Mouse (Mus musculus) heart, embryonic 16.5 days (tissue): ENCODE measurements around the gene Gm5741. TPM values are rescaled to one million over a fixed set of nuclear protein-coding genes. Genes with fewer than 3 reads are reported as not detected.

Experiments
- ATAC-seq: fragments of 200-750 bp; cut with Nextera tagmentation; replicated peaks from 2 replicates; pipeline ENCODE4 v1.8.0; 2017; ENCODE audit warnings: moderate number of reproducible peaks; ENCODE audit not compliant: insufficient read depth, low FRiP score; ENCODE audit errors: extremely low read depth
- H3K27ac ChIP-seq: fragments of 300-500 bp; sonication (generic); 2 replicates; pipeline ENCODE4 v1.5.1; 2014; ENCODE audit warnings: mild to moderate bottlenecking, low read length, control low read depth, moderate library complexity
- H3K27me3 ChIP-seq: fragments of 300-500 bp; sonication (generic); 2 replicates; pipeline ENCODE4 v1.6.1; 2014; ENCODE audit warnings: low read length, mixed read lengths; ENCODE audit not compliant: control insufficient read depth, insufficient read depth
- H3K36me3 ChIP-seq: fragments of 300-500 bp; sonication (generic); 2 replicates; pipeline ENCODE4 v1.6.1; 2014; ENCODE audit not compliant: control insufficient read depth, insufficient read depth
- H3K4me1 ChIP-seq: fragments of 300-500 bp; sonication (generic); 2 replicates; pipeline ENCODE4 v1.6.1; 2014; ENCODE audit warnings: low read length, mixed read lengths; ENCODE audit not compliant: control insufficient read depth, insufficient read depth
- H3K4me2 ChIP-seq: fragments of 300-500 bp; sonication (generic); 2 replicates; pipeline ENCODE4 v1.6.1; 2014; ENCODE audit warnings: low read depth, mild to moderate bottlenecking, control low read depth, low read length
- H3K4me3 ChIP-seq: fragments of 300-500 bp; sonication (generic); 2 replicates; pipeline ENCODE4 v1.5.1; 2014; ENCODE audit warnings: mild to moderate bottlenecking, control low read depth, low read length
- H3K9ac ChIP-seq: fragments of 300-500 bp; sonication (generic); 2 replicates; pipeline ENCODE4 v1.6.1; 2014; ENCODE audit warnings: low read length, control low read depth
- H3K9me3 ChIP-seq: fragments of 300-500 bp; sonication (generic); replicated peaks from 2 replicates; pipeline ENCODE4 v1.6.1; 2016; ENCODE audit warnings: low read length; ENCODE audit not compliant: control insufficient read depth
- WGBS: fragments of 180-500 bp; shearing (Covaris S2); extraction: QIAGEN DNeasy Blood & Tissue Kit; methylation state at CpG from one replicate; pipeline ENCODE4 v1.1.7; 2014; 5-methylcytosine and 5-hydroxymethylcytosine counted together
- polyA plus RNA-seq: library from polyadenylated mRNA; unstranded; fragments of >200 nt; fragmentation: Nextera tagmentation; extraction: Ambion mirVana; gene quantifications from 2 replicates; pipeline ENCODE4 v1.2.1, GENCODE M21; 2015

Gene Gm5741
- polyA plus RNA-seq, 1 experiment from 2014 or later, result not detected

GRCm38 (mm10) chr8:85080214-85080531 lies 12.4 kb upstream of the Gm5741 start:
- Histone ChIP-seq H3K36me3 (peaks cover 23% of the 10 kb centered on the region), H3K9ac (peak overlapping the region; percentile 94), H3K27ac (peak overlapping the region; percentile 81; the same call in 1 of the 2 replicates), H3K9me3 (no peaks in the 10 kb centered on the region), H3K4me3 (peak overlapping the region; percentile 96), H3K4me1 (peaks cover 27% of the 10 kb centered on the region), H3K27me3 (no peaks in the 10 kb centered on the region), H3K4me2 (peak overlapping the region; percentile 94)
- no peak for ATAC-seq
- 1% methylated on average over 25 of the region's 25 CpGs for WGBS

DNA sequence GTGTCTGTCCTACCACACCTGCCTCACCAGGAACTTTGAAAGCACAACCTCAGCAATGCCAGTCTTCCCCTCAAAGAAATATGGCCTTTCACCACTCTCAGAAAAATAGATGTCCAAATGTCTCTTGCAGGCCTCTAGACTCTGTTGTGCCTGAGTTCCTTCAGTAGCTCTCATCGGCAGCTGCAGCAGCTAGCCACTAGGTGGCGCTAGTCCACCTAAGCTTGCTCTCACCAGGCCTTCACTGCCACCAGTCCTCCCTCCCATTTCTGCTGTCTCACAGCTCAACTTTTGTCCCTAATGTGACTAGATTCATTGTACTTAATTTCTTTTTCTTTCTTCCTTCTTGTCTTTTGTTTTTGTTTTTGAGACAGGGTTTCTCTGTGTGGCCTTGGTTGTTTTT lies 9.2 kb upstream of the Gm5741 start:
- Histone ChIP-seq H3K4me1 (peaks cover 22% of the 10 kb centered on the region), H3K27me3 (no peaks in the 10 kb centered on the region), H3K36me3 (peaks cover 34% of the 10 kb centered on the region), H3K9me3 (no peaks in the 10 kb centered on the region), H3K4me2 (no peak overlapping the region), H3K9ac (no peak overlapping the region), H3K27ac (no peak overlapping the region), H3K4me3 (no peak overlapping the region)
- ATAC-seq, result no peak
- WGBS, result 0% methylated on average over 2 of the region's 2 CpGs

GRCm38 (mm10) chr8:85076001-85076400 lies 8.2 kb upstream of the Gm5741 start:
- 76% methylated on average over 9 of the region's 9 CpGs for WGBS
- Histone ChIP-seq H3K9ac (no peak overlapping the region), H3K4me2 (no peak overlapping the region), H3K4me1 (peaks cover 19% of the 10 kb centered on the region), H3K27me3 (no peaks in the 10 kb centered on the region), H3K9me3 (no peaks in the 10 kb centered on the region), H3K27ac (no peak overlapping the region), H3K4me3 (no peak overlapping the region), H3K36me3 (peaks cover 34% of the 10 kb centered on the region)
- ATAC-seq, result no peak

DNA sequence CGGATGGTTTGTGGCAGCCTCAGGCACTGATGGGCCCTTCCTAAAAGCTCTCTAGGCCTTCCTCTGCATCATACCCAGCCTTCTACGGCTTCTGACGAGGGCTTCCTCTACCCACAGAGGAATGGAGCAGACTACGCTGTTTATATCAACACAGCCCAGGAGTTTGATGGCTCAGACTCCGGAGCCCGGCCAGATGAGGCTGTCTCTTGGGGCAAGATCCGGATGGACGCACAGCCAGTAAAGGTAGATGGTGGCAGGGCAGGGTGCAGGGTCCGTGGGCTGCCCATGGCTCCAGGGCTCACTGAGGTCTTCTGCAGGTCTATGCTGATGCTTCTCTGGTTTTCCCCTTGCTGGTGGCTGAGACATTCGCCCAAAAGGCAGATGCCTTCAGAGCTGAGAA lies 6.8 kb upstream of the Gm5741 start:
- Histone ChIP-seq H3K36me3 (peaks cover 34% of the 10 kb centered on the region), H3K27ac (no peak overlapping the region), H3K4me1 (peaks cover 15% of the 10 kb centered on the region), H3K9me3 (no peaks in the 10 kb centered on the region), H3K9ac (no peak overlapping the region), H3K27me3 (no peaks in the 10 kb centered on the region), H3K4me2 (no peak overlapping the region), H3K4me3 (no peak overlapping the region)
- ATAC-seq, result no peak
- WGBS, result 89% methylated on average over 10 of the region's 10 CpGs

GRCm38 (mm10) chr8:85074167-85074566 lies 6.4 kb upstream of the Gm5741 start:
- H3K9me3 ChIP-seq, result no peaks in the 10 kb centered on the region
- no peak overlapping the region for H3K4me3 ChIP-seq
- 79% methylated on average over 10 of the region's 10 CpGs for WGBS
- H3K4me2 ChIP-seq, result no peak overlapping the region
- no peaks in the 10 kb centered on the region for H3K27me3 ChIP-seq
- H3K4me1 ChIP-seq, result peaks cover 14% of the 10 kb centered on the region
- ATAC-seq, result no peak
- H3K27ac ChIP-seq, result no peak overlapping the region
- H3K9ac ChIP-seq, result no peak overlapping the region
- peaks cover 34% of the 10 kb centered on the region for H3K36me3 ChIP-seq

DNA sequence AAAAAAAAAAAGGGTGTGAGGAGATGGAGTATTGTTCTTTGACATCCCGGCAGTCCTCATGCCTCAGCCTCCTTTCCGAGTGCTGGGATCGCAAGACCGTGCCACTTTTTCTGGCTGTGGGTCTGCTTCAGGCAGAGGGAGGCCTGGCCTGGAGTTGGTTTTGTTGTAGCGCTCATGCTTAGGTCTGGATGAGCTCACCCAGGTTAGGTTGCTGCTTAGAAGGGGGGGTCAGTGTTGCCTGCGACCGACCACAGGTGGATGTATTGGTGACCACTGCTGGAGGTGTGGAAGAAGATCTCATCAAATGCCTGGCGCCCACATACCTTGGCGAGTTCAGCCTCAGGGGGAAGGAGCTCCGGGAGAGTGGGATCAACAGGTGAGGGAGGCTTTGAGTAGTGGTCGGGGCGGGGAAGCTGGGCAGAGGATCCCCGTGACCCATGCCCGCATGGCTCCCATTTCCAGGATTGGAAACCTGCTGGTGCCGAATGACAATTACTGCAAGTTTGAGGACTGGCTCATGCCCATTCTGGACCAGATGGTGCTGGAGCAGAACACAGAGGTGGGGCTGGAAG lies 5.3 kb upstream of the Gm5741 start:
- Histone ChIP-seq H3K4me3 (no peak overlapping the region), H3K27me3 (no peaks in the 10 kb centered on the region), H3K27ac (no peak overlapping the region), H3K36me3 (peaks cover 27% of the 10 kb centered on the region), H3K4me1 (peaks cover 9% of the 10 kb centered on the region), H3K9me3 (no peaks in the 10 kb centered on the region), H3K4me2 (no peak overlapping the region), H3K9ac (no peak overlapping the region)
- 85% methylated on average over 15 of the region's 15 CpGs for WGBS
- ATAC-seq, result no peak

GRCm38 (mm10) chr8:85072364-85072929 lies 4.7 kb upstream of the Gm5741 start:
- peaks cover 27% of the 10 kb centered on the region for H3K36me3 ChIP-seq
- H3K27ac ChIP-seq, result peak overlapping the region; percentile 98
- peaks cover 9% of the 10 kb centered on the region for H3K4me1 ChIP-seq
- WGBS, result 39% methylated on average over 9 of the region's 9 CpGs
- H3K4me2 ChIP-seq, result peak overlapping the region; percentile 87
- no peaks in the 10 kb centered on the region for H3K9me3 ChIP-seq
- ATAC-seq, result no peak
- peak overlapping the region; percentile 95 for H3K4me3 ChIP-seq
- peak overlapping the region; percentile 96 for H3K9ac ChIP-seq
- H3K27me3 ChIP-seq, result no peaks in the 10 kb centered on the region

DNA sequence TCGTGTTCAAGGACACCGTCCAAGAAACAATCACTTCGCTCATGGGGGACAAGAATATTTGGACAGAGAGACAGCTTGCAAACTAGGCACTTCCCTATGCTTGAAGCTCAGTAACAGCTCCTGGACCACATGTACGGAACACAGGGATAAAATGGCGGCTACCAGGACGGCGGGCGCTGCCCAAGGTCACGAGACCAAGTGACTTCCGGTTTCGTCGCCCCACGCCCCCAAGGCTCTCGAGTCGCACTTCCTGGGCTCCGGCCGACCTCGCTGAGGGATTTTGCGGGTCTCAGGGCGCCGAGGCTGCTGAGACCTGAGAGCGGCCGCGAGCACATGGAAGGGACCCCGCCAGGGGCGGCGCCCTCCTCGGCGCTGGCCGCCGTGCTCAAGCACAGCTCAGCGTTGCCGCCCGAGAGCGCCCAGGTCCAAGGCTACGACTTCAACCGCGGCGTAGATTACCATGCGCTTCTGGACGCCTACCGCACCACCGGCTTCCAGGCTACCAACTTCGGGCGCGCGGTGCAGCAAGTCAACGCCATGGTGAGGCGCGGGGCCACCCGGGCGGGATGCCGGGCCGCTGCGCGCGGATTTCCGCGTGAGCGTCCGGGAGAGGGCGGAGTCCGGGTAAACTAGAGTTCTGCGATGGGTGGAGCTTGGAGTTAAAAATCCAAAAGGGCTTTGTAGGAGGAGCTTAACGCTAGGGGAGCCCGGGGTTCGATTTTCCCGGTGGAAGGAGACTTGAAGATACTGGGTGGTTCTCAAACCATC lies 3.9 kb upstream of the Gm5741 start, which contains the start of gene Dhps:
Gene Dhps (plus strand): TSS at position 244 of the 768 bp plus-strand sequence.
- Histone ChIP-seq H3K4me1 (peaks cover 9% of the 10 kb centered on the region), H3K4me3 (peak within 1 kb of the TSS; percentile 95), H3K27ac (peak within 1 kb of the TSS; percentile 98), H3K4me2 (peak within 1 kb of the TSS; percentile 87), H3K9me3 (no peaks in the 10 kb centered on the region), H3K9ac (peak within 1 kb of the TSS; percentile 96), H3K36me3 (peaks cover 26% of the 10 kb centered on the region), H3K27me3 (no peaks in the 10 kb centered on the region)
- peak; percentile 92 for ATAC-seq
- WGBS, result under 1% methylated on average over 68 of the region's 68 CpGs

DNA sequence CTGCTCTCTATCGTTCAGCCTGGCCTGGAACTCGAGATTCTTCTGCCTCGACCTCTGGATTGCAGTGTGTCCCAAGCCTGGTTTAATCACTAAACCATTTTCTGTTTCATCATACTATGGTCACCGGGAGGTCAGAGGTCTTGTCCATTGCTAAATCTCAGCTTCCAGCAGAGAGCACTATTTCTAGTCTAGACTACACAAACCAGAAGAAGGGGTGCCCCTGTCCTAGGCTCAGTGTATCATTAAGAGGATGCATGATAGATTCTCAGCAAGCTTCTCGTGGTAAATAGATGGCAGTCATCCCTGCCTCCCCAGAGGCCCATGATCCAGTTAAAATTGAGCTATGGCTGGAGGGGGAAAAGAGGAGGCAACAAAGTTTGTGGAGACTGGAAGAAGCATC lies 3.3 kb upstream of the Gm5741 start:
- 83% methylated on average over 5 of the region's 5 CpGs for WGBS
- Histone ChIP-seq H3K9ac (peak overlapping the region; percentile 96), H3K4me2 (peak overlapping the region; percentile 87), H3K4me3 (peak overlapping the region; percentile 95), H3K36me3 (peaks cover 19% of the 10 kb centered on the region), H3K4me1 (peaks cover 9% of the 10 kb centered on the region), H3K9me3 (no peaks in the 10 kb centered on the region), H3K27me3 (no peaks in the 10 kb centered on the region), H3K27ac (peak overlapping the region; percentile 98)
- no peak for ATAC-seq
